Mouse (Mus musculus) heart, embryonic 14.5 days (tissue): ENCODE results near the gene Hnmt. TPM values are rescaled to one million over a fixed set of nuclear protein-coding genes. Genes with fewer than 3 reads are reported as not detected.

Source experiments
- ATAC-seq: fragments of 200-750 bp; cut with Nextera tagmentation; 2 replicates; pipeline ENCODE4 v1.8.0; 2017; ENCODE audit warnings: low read depth, moderate TSS enrichment; ENCODE audit not compliant: insufficient number of reproducible peaks, insufficient read depth, low FRiP score
- H3K27ac ChIP-seq, 2 experiments: fragments of 200-500 bp in 1 of 2; fragments of 300-500 bp in 1 of 2; sonication (generic) in 1 of 2; replicated peaks in 1 of 2; 2 replicates each; pipeline ENCODE4 v1.5.1; 2012 to 2014; ENCODE audit warnings: low read depth in 2 of 2, low read length in 2 of 2, control low read depth in 1 of 2, mild to moderate bottlenecking in 1 of 2, mixed read lengths in 1 of 2; ENCODE audit not compliant: control insufficient read depth in 1 of 2, insufficient read depth in 1 of 2
- H3K27me3 ChIP-seq: fragments of 300-500 bp; sonication (generic); 2 replicates; pipeline ENCODE4 v1.6.1; 2014; ENCODE audit warnings: mild to moderate bottlenecking, low read length, control low read depth; ENCODE audit not compliant: control insufficient read depth, insufficient read depth
- H3K36me3 ChIP-seq: fragments of 300-500 bp; sonication (generic); 2 replicates; pipeline ENCODE4 v1.6.1; 2014; ENCODE audit warnings: mild to moderate bottlenecking, control low read depth, low read length, mixed read lengths; ENCODE audit not compliant: control insufficient read depth, insufficient read depth
- H3K4me1 ChIP-seq, 2 experiments: fragments of 200-500 bp in 1 of 2; fragments of 300-500 bp in 1 of 2; sonication (generic) in 1 of 2; 2 replicates each; pipeline ENCODE4 v1.6.1; 2012 to 2014; ENCODE audit warnings: low read length in 2 of 2, control low read depth in 1 of 2, mixed read lengths in 1 of 2; ENCODE audit not compliant: control insufficient read depth in 2 of 2, insufficient read depth in 2 of 2
- H3K4me2 ChIP-seq: fragments of 300-500 bp; sonication (generic); 2 replicates; pipeline ENCODE4 v1.6.1; 2014; ENCODE audit warnings: mild to moderate bottlenecking, low read length
- H3K4me3 ChIP-seq, 2 experiments: fragments of 200-500 bp in 1 of 2; fragments of 300-500 bp in 1 of 2; sonication (generic) in 1 of 2; 2 replicates each; pipeline ENCODE4 v1.5.1; 2012 to 2014; ENCODE audit warnings: low read length in 2 of 2, mild to moderate bottlenecking in 2 of 2, control low read depth in 1 of 2, low read depth in 1 of 2, moderate library complexity in 1 of 2; ENCODE audit not compliant: control insufficient read depth in 1 of 2, insufficient read depth in 1 of 2
- H3K9ac ChIP-seq: fragments of 300-500 bp; sonication (generic); 2 replicates; pipeline ENCODE4 v1.6.1; 2014; ENCODE audit warnings: mild to moderate bottlenecking, low read length
- H3K9me3 ChIP-seq: fragments of 300-500 bp; sonication (generic); 2 replicates; pipeline ENCODE4 v1.6.1; 2016; ENCODE audit warnings: low read length, control low read depth; ENCODE audit not compliant: control insufficient read depth
- WGBS: fragments of 180-500 bp; shearing (Covaris S2); extraction: QIAGEN DNeasy Blood & Tissue Kit; methylation state at CpG from one replicate; pipeline ENCODE4 v1.1.7; 2014; 5-methylcytosine and 5-hydroxymethylcytosine counted together
- polyA plus RNA-seq: library from polyadenylated mRNA; unstranded; fragments of >200 nt; fragmentation: Nextera tagmentation; extraction: Ambion mirVana; gene quantifications from 2 replicates; pipeline ENCODE4 v1.2.1, GENCODE M21; 2014

Hnmt gene
- polyA plus RNA-seq = 4.3 and 6.0 TPM in 2 replicates

DNA sequence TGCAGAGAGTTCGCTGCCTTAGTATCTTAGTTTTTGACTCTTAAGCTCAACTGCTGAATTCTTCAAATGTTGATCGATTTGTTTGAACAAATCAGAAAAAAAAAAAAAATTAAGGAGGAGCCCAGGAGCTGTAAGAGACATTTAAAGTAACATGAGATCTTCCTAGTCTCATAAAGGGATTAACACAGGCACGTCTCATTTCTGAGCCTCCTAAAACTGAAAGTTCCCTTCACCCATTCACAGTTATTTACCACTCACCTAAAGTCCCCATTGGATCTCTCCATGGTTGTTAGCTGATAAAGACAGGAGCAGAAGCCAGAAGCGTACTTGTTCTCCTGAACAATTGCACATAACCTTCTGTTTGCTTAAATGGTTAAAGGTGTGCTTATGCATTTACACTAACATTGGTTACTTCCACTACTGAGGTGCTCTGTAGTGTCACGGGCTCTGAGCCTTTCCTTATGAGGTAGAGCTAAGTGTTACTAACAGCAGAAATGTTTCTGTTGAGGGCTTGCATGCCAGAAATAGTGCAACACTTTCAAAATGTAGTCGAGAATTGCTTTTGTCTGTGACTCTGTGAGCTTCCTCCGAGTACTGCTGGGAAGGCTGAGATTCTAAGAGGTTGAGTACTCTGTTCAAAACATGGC lies at the start of gene Hnmt:
TSS of gene Hnmt (minus strand) at position 51 of the 647 bp plus-strand sequence.
- H3K27ac ChIP-seq = peak within 1 kb of the TSS; percentile 25 to 27; a peak in 2 of 4 replicates
- peak within 1 kb of the TSS; percentile 68 for H3K9ac ChIP-seq
- no peaks in the 10 kb centered on the region for H3K4me1 ChIP-seq
- peak within 1 kb of the TSS; percentile 27 to 47 for H3K4me3 ChIP-seq
- H3K4me2 ChIP-seq = peak within 1 kb of the TSS; percentile 68
- no peaks in the 10 kb centered on the region for H3K9me3 ChIP-seq
- WGBS = 40% methylated on average over 7 of the region's 7 CpGs
- H3K27me3 ChIP-seq = no peaks in the 10 kb centered on the region
- no peak for ATAC-seq
- no peaks in the 10 kb centered on the region for H3K36me3 ChIP-seq

DNA sequence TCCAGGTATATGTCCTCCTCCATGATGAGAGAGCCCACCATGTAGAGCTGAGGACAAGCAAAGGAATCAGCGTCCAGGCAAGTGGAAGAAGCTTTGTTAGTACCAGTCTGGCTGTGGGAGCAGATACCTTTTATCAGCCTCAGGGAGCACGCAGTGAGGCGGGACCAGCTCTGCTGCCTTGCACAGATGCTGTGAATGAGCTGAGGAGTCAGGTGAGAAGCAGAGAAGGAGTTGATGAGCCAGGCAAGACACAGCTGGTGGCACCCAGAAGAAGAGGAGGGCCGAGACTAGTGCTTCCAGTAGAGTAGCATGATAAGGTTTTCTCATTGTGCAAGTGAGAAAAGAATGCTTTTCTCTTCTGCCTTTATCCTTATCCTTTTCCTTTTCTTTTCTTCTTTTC lies 47.3 kb upstream of the Hnmt start, which contains the start of gene Tbpl2:
TSS of gene Tbpl2 (minus strand) at position 101 of the 400 bp plus-strand sequence.
- 53% methylated on average over 4 of the region's 4 CpGs for WGBS
- no peak for ATAC-seq
- no peak within 1 kb of the TSS for H3K27ac ChIP-seq

DNA sequence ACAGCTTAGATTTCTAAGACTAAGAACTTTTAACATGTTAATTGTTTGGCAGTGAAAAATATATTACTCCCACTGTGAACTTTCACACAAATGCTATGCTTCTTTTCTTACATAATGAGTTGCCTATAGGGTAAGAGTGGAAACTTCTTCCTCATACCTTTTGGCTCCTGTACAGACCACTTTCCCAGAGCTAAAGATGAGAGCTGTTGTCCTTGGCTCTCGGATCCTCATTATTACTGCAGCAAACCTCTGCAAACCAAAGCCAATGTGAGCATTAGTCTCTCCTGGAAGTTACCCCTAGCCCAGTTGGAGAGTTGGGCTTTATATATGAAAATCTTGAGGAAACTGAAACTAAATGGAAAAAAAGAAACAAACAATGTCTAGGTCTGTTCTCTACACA lies 41.7 kb upstream of the Hnmt start:
- no peaks in the 10 kb centered on the region for H3K36me3 ChIP-seq
- no peak overlapping the region for H3K4me2 ChIP-seq
- no peaks in the 10 kb centered on the region for H3K27me3 ChIP-seq
- no peak for ATAC-seq
- no peak overlapping the region for H3K9ac ChIP-seq
- WGBS = 62% methylated on average over 1 of the region's 1 CpGs
- H3K4me1 ChIP-seq = no peaks in the 10 kb centered on the region
- H3K27ac ChIP-seq = no peak overlapping the region
- no peaks in the 10 kb centered on the region for H3K9me3 ChIP-seq
- no peak overlapping the region for H3K4me3 ChIP-seq

More for the DNA sequence above, 47.3 kb upstream of the Hnmt start, which contains the start of gene Tbpl2:
- no peak within 1 kb of the TSS for H3K9ac ChIP-seq
- no peak within 1 kb of the TSS for H3K4me2 ChIP-seq
- no peaks in the 10 kb centered on the region for H3K4me1 ChIP-seq
- H3K36me3 ChIP-seq = no peaks in the 10 kb centered on the region
- H3K27me3 ChIP-seq = no peaks in the 10 kb centered on the region
- no peaks in the 10 kb centered on the region for H3K9me3 ChIP-seq
- H3K4me3 ChIP-seq = no peak within 1 kb of the TSS

DNA sequence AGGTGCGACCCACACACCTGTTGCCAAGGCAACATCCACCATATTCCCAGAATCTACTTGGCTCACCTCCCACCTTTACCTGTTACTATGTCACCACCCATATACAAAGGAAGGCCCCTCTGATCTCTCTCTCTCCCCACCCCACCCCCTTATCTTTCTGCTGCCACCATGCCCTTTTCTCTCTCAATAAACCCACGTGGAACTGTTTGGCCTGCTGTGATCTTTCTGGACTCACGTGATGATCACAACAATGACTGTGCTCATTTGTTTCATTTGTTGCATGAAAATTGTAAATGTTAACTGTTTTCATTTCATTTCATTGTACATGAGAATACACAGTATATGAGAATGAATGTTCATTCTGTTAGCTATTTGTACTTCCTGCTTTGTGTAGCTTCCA lies 1.3 kb upstream of the Hnmt start:
- Histone ChIP-seq H3K4me2 (no peak overlapping the region), H3K9me3 (no peaks in the 10 kb centered on the region), H3K4me1 (no peaks in the 10 kb centered on the region), H3K36me3 (no peaks in the 10 kb centered on the region), H3K27ac (no peak overlapping the region), H3K9ac (no peak overlapping the region), H3K4me3 (no peak overlapping the region), H3K27me3 (no peaks in the 10 kb centered on the region)
- no peak for ATAC-seq
- 78% methylated on average over 3 of the region's 3 CpGs for WGBS

DNA sequence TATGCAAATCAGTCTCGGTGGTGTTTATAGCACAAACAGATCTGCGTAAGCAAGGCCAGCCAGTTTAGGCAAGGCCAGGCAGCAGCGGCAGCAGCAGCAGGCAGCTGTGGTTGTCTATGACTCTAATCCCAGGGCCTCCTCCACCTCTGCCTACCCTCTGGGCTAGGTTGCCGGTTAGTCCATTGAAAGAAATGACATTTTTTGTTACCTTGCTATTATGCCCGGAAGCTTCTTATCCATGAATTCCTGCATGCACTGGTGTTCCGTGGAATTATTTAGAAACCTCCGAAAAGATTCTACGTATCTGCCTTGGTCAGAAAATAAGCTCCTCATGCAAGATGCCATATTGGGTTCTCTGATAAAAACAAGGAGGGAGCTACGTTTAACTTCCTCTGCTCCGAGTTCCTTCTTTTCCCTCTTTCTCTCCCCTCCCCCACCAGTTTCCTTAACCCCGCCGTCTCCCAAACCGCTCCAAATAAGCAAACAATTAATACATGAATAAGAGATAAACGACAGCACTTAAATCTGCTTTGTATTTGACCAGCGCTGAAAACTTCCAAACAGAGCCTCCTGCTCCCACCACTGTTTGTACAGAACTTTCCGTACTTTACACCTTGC lies 605 bp downstream of the Hnmt start:
- no peak for ATAC-seq
- H3K9me3 ChIP-seq = no peaks in the 10 kb centered on the region
- H3K27ac ChIP-seq = peak overlapping the region in 1 of 2 experiments; percentile 25; a peak in 1 of 4 replicates
- WGBS = 18% methylated on average over 16 of the region's 16 CpGs
- no peaks in the 10 kb centered on the region for H3K36me3 ChIP-seq
- peak overlapping the region; percentile 68 for H3K9ac ChIP-seq
- H3K27me3 ChIP-seq = no peaks in the 10 kb centered on the region
- no peaks in the 10 kb centered on the region for H3K4me1 ChIP-seq
- H3K4me3 ChIP-seq = peak overlapping the region; percentile 27 to 47
- H3K4me2 ChIP-seq = peak overlapping the region; percentile 68

DNA sequence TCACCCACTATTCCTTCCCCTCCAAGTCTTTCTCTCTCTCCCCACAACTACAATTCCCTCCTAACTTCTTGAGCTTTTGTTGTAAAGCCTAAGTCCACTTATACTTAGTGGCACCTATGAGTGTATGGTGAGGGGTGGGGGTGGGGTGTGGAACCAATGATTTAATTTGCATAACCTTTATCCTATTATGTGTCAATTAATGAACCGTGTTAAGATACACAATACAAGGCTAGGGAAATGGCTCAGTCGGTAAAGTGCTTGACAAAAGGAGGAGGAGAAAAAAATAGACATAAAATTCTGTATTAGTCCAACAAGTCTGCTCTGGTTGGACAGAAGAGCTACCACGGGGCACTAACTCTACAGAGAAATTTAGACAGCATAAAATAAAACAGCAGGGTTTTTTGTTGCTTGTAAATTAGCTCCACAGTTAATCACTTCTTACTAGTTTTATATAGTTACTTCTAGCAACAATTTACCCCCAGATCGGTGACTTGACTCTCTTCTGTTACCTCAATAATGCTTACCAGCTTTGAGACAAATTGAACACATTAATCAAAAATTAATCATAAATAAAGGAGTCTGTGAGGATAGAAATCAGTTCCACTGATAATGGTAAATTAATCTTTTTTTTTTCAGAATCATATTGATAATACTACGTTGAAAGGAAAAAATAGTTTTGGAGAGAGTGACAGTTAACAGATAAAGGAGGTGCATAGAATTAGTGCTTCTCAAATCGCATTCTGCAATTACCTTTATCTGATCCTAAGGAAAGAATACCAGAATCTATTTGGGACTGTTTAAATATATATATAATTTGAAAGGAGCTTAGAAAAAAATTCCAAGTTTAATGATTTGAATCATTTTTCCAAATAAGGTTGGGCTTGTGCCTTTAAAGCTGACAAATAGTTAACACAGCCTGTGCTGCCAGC lies 1.4 kb downstream of the Hnmt start:
- Histone ChIP-seq H3K4me3 (peak overlapping the region; percentile 27 to 47), H3K4me1 (no peaks in the 10 kb centered on the region), H3K27ac (peak overlapping the region in 1 of 2 experiments; percentile 25; a peak in 1 of 4 replicates), H3K27me3 (no peaks in the 10 kb centered on the region), H3K9ac (peak overlapping the region; percentile 68), H3K4me2 (peak overlapping the region; percentile 68), H3K36me3 (no peaks in the 10 kb centered on the region), H3K9me3 (no peaks in the 10 kb centered on the region)
- 65% methylated on average over 6 of the region's 6 CpGs for WGBS
- ATAC-seq = no peak

DNA sequence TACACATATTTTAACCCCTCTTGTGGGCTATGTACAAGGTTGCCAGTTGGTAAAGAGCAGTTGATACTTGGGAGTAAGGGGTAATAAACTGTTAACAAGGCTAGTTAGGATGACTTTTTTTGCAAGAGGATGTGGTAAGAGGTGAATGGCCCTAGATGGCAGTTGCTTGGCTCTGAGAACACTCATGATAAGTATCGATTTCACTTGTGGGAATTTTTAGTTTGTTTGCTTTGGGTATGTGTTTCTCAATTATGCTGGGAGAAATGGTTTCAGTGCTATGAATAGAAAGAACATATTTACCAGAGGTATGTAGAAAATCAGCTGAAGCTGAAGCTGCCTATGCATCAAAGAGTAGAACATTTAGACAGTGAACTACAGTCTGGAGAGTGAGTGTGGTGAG lies 6.3 kb downstream of the Hnmt start:
- Histone ChIP-seq H3K27me3 (no peaks in the 10 kb centered on the region), H3K4me2 (no peak overlapping the region), H3K4me1 (no peaks in the 10 kb centered on the region), H3K36me3 (no peaks in the 10 kb centered on the region), H3K9ac (no peak overlapping the region), H3K9me3 (no peaks in the 10 kb centered on the region), H3K27ac (no peak overlapping the region), H3K4me3 (no peak overlapping the region)
- ATAC-seq = no peak
- WGBS = 73% methylated on average over 1 of the region's 1 CpGs
